Mouse (Mus musculus): Measurements from ENCODE around the gene Wsb1. TPM values are rescaled to one million over a fixed set of nuclear protein-coding genes. Genes with fewer than 3 reads are reported as not detected.
"Not testable (repeated sequence)": the region's sequence is repeated elsewhere in the genome, so short reads cannot be mapped to it uniquely, and the experiment has no call there.

Wsb1 gene
- 145 and 149 TPM in 2 replicates for polyA plus RNA-seq (2015; fragmentation: Nextera tagmentation; extraction: Ambion mirVana)

DNA sequence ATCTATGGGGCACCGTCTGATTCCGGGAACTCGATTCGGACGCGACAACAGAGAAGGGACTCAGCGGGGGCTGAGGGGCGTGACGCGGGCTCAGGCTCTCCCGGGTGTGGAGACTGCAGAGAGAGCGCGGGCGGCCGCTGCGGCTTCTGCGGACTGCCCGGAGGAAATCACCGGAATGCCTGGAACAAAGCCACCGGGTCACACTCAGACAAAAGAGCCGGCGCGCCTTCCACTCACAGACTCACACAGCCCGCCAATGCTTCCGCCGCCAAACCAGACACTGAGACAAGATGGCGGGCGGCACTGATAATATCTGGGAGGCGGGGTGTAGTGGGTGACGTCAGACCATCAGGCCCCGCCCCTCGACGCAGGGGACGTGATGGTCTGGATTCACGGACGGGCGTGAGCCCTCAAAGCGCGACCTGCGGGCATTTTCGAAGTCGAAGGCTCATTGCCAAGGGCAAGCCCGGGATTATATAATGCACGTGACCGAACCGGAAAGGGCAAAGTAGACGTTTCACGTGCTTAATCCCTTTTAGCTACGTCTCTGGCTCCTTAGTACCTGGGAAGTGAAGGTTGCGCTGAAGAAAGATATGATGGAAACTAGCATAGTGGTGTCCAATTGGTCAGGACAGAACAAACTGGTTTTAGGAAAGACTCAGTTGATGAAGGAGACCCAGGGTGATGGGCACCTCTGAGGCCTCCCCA, at the start of gene Wsb1:
Gene Wsb1, minus strand, starts transcription at position 281 of the 708 bp plus-strand sequence.
- peak; percentile 89 for ATAC-seq (ENCODE audit: extremely low read depth, insufficient number of reproducible peaks, low FRiP score, low TSS enrichment)
- Histone ChIP-seq H3K9me3 (no peaks in the 10 kb centered on the region), H3K9ac (peak within 1 kb of the TSS; percentile 97), H3K36me3 (peaks cover 21% of the 10 kb centered on the region), H3K27me3 (replicated peaks) (no peaks in the 10 kb centered on the region), H3K4me3 (peak within 1 kb of the TSS; percentile 89), H3K27ac (replicated peaks) (peak within 1 kb of the TSS; percentile 98), H3K4me1 (peaks cover 38% of the 10 kb centered on the region), H3K4me2 (peak within 1 kb of the TSS; percentile 92)
- WGBS, result 2% methylated on average over 50 of the region's 50 CpGs

DNA sequence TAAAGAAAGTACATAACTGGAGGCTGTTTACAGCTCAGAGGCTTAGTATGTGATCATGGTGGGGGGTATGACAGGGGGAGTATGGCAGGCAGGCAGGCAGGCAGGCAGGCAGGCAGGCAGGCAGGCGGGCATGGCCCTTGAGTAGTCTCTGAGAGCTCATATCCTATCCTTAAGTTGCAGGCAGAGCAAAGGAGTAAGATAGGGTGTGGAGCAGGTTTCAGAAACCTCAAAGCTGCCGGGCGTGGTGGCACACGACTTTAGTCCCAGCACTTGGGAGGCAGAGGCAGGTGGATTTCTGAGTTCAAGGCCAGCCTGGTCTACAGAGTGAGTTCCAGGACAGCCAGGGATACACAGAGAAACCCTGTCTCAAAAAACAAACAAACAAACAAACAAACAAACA, 49.8 kb upstream of the Wsb1 start:
- H3K27me3 ChIP-seq (replicated peaks); H3K9ac ChIP-seq; H3K4me2 ChIP-seq; H3K9me3 ChIP-seq; ATAC-seq (ENCODE audit: extremely low read depth, insufficient number of reproducible peaks, low FRiP score, low TSS enrichment); H3K36me3 ChIP-seq; H3K4me3 ChIP-seq; H3K27ac ChIP-seq (replicated peaks): not testable (repeated sequence)
- peaks cover 32% of the 10 kb centered on the region for H3K4me1 ChIP-seq
- WGBS, result 83% methylated on average over 4 of the region's 4 CpGs

DNA sequence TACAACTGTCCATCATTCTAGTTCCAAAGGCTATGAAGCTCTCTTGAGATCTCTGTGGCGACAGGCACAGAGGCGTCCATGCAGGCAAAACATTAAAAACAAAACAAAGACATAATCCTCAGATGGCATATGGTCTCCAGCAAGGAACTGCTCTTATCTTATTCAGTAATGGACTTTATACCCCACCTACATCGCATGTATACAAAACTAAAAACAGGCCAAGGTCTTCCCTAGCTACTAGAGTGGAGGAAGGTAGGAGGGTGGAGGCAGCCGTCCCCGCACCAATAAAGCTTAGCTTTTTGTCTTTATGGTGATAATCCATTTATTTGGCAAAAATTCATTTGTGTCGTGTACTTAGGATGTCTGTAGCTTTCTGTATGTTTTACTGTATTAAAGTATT, 48.6 kb upstream of the Wsb1 start:
- Histone ChIP-seq H3K4me1 (peaks cover 29% of the 10 kb centered on the region), H3K9me3 (no peaks in the 10 kb centered on the region), H3K4me3 (no peak overlapping the region), H3K9ac (no peak overlapping the region), H3K27ac (replicated peaks) (no peak overlapping the region), H3K36me3 (no peaks in the 10 kb centered on the region), H3K4me2 (no peak overlapping the region), H3K27me3 (replicated peaks) (no peaks in the 10 kb centered on the region)
- no peak for ATAC-seq (ENCODE audit: extremely low read depth, insufficient number of reproducible peaks, low FRiP score, low TSS enrichment)
- 82% methylated on average over 6 of the region's 6 CpGs for WGBS

DNA sequence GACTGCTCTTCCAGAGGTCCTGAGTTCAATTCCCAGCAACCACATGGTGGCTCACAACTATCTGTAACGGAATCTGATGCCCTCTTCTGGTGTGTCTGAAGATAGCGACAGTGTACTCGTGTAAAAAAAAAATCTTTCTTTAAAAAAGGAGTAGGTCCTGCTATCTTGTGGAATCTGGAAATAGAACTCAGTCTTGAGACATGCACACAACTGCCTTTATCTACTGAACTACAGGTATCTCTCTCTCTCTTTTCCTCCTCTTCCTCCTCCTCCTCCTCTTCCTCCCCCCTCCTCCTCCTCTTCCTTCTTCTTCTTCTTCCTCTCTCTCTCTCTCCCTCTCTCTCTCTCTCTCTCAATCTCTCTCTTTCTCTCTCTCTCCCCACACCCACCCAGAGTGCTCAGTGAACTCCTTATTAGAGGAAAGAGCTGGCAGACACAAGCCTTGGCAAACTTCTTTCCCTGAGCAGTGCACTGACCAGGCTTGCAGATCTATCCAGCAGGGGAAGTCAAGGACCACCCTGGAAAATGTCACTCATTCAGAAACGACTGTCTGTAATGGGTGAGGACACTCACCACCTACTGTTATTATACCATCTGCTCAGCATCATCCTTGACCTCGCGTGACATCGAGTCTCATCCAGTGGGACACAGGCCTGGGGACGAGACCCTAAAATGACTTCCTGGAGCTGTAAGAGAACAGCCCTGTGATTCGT, 45.4 kb upstream of the Wsb1 start:
- WGBS, result 64% methylated on average over 9 of the region's 9 CpGs
- no peak overlapping the region for H3K4me3 ChIP-seq
- H3K27ac ChIP-seq (replicated peaks), result no peak overlapping the region
- H3K9me3 ChIP-seq, result no peaks in the 10 kb centered on the region
- no peaks in the 10 kb centered on the region for H3K27me3 ChIP-seq (replicated peaks)
- no peak for ATAC-seq (ENCODE audit: extremely low read depth, insufficient number of reproducible peaks, low FRiP score, low TSS enrichment)
- no peak overlapping the region for H3K4me2 ChIP-seq
- no peaks in the 10 kb centered on the region for H3K36me3 ChIP-seq
- H3K4me1 ChIP-seq, result no peaks in the 10 kb centered on the region
- no peak overlapping the region for H3K9ac ChIP-seq

DNA sequence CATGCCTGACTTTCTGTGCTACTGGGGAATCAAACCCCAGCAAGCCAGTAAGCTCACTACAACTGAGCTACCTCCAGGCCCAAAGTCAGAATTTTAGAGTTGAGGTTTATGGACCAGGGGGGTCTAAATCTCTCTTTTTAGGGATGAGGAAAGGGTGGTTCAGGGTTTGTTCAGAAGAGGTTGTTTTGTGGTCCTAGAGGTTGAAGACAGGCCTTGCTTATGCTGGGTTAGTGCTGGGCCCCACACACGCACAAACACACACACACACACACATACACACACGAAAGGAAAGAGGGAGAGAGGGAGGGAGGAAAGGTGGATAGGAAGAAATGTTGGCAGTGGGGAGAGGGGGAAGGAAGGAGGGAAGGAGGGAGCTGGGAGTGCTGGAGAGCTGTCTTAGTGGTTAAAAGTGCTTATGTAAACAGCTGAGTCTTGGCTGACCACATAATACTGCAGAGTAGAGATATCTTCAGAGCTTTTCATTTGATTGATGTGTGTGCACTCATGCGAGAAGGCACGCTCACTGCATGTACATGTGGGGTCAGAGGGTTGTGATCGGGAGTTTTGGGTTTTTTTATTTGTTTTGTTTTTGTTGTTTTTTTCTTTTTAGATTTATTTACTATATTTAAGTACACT, 42.5 kb upstream of the Wsb1 start, which contains the start of gene Gm9964:
Gene Gm9964, minus strand, starts transcription at position 51 of the 636 bp plus-strand sequence.
- WGBS, result 74% methylated on average over 5 of the region's 5 CpGs
- ATAC-seq (ENCODE audit: extremely low read depth, insufficient number of reproducible peaks, low FRiP score, low TSS enrichment), result no peak
- Histone ChIP-seq H3K27me3 (replicated peaks) (no peaks in the 10 kb centered on the region), H3K36me3 (no peaks in the 10 kb centered on the region), H3K4me3 (no peak within 1 kb of the TSS), H3K4me2 (no peak within 1 kb of the TSS), H3K4me1 (no peaks in the 10 kb centered on the region), H3K9me3 (no peaks in the 10 kb centered on the region), H3K9ac (no peak within 1 kb of the TSS), H3K27ac (replicated peaks) (no peak within 1 kb of the TSS)

DNA sequence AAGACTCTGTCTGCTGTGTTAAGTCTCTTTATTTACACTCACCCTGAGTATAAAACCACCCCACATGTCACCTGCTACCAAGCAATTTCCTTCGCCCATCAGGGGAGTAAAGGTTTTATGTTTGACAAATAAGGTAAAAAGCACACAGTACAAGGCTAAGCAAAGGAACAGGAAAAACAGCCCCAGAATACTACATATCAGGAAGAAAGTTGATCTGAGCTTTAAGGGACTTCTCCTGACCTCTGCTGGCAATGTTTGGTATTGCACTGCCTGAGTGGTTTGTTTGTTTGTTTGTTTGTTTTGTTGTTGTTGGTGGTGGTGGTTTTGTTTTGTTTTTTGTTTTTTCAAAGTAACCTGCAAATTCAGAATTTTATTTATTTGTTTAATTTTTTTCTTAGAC, 41.7 kb upstream of the Wsb1 start:
- no peaks in the 10 kb centered on the region for H3K4me1 ChIP-seq
- H3K9me3 ChIP-seq, result no peaks in the 10 kb centered on the region
- no peaks in the 10 kb centered on the region for H3K36me3 ChIP-seq
- H3K4me2 ChIP-seq, result no peak overlapping the region
- no peak overlapping the region for H3K27ac ChIP-seq (replicated peaks)
- no peak for ATAC-seq (ENCODE audit: extremely low read depth, insufficient number of reproducible peaks, low FRiP score, low TSS enrichment)
- H3K27me3 ChIP-seq (replicated peaks), result no peaks in the 10 kb centered on the region
- 26% methylated on average over 1 of the region's 1 CpGs for WGBS
- H3K4me3 ChIP-seq, result no peak overlapping the region
- H3K9ac ChIP-seq, result no peak overlapping the region

DNA sequence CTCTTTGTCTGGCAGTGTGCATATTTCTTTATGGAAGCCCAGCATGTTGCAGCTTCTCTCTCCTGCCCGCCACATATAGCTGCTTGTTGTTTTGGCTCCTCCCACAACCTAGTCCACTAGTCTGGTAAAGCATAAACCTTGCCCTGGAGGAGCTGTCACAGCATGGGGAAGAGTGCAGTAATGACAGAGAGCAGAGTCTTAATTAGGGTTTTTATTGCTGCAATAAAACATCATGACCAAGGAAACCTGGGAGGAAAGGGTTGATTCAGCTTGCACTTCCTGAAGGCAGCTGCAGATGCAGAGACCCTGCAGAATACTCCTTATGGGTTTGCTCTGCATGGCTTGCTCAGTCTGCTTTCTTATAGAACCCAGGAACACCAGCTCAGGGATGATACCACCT, 39.5 kb upstream of the Wsb1 start:
- no peaks in the 10 kb centered on the region for H3K9me3 ChIP-seq
- H3K4me1 ChIP-seq, result peaks cover 11% of the 10 kb centered on the region
- ATAC-seq (ENCODE audit: extremely low read depth, insufficient number of reproducible peaks, low FRiP score, low TSS enrichment), result no peak
- no peak overlapping the region for H3K4me2 ChIP-seq
- no peaks in the 10 kb centered on the region for H3K27me3 ChIP-seq (replicated peaks)
- H3K36me3 ChIP-seq, result no peaks in the 10 kb centered on the region
- WGBS, result 60% methylated on average over 1 of the region's 1 CpGs
- no peak overlapping the region for H3K4me3 ChIP-seq
- no peak overlapping the region for H3K9ac ChIP-seq
- H3K27ac ChIP-seq (replicated peaks), result no peak overlapping the region

DNA sequence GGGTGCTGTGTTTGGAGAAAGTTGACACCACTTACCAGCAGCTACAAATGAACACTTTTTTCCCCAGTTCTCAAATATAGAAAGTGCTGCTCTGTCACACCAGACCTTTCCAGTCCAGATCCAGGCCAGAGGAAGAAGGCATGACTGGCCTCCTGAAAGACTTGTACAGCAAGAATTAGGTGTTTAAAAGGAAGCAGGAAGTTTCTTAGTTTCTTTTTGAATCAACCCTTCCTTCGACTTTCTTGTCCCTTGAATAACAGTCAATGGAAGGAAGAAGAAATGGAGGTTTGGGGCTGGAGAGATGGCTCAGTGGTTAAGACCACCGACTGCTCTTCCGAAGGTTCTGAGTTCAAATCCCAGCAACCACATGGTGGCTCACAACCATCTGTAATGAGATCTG, 38.6 kb upstream of the Wsb1 start:
- Histone ChIP-seq H3K9ac (no peak overlapping the region), H3K27me3 (replicated peaks) (no peaks in the 10 kb centered on the region), H3K27ac (replicated peaks) (no peak overlapping the region), H3K36me3 (no peaks in the 10 kb centered on the region), H3K4me3 (no peak overlapping the region), H3K4me1 (peaks cover 21% of the 10 kb centered on the region), H3K9me3 (no peaks in the 10 kb centered on the region), H3K4me2 (no peak overlapping the region)
- 72% methylated on average over 3 of the region's 3 CpGs for WGBS
- ATAC-seq (ENCODE audit: extremely low read depth, insufficient number of reproducible peaks, low FRiP score, low TSS enrichment), result no peak

DNA sequence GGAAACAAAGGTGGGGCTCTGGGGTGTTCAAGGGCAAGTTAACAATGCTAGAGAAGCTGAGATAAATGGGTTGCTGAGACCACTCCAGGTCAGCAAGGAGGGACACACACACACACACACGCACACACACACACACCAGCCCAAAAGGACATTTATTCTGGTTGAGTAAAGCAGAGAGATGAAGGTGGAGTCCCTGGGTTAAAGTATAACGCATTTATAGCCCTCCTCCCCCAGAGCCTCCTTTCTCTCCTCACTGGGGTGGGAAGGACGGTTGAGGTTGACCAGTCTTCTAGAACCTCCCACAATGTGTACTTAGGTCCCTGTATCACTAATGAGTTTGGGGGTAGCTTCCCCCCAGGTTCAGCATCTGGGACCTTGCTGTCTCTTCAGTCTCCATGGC, 37.7 kb upstream of the Wsb1 start:
- Histone ChIP-seq H3K9ac (no peak overlapping the region), H3K27me3 (replicated peaks) (no peaks in the 10 kb centered on the region), H3K36me3 (no peaks in the 10 kb centered on the region), H3K4me1 (peaks cover 28% of the 10 kb centered on the region), H3K9me3 (no peaks in the 10 kb centered on the region), H3K27ac (replicated peaks) (no peak overlapping the region), H3K4me3 (no peak overlapping the region), H3K4me2 (no peak overlapping the region)
- no peak for ATAC-seq (ENCODE audit: extremely low read depth, insufficient number of reproducible peaks, low FRiP score, low TSS enrichment)
- 87% methylated on average over 3 of the region's 3 CpGs for WGBS

DNA sequence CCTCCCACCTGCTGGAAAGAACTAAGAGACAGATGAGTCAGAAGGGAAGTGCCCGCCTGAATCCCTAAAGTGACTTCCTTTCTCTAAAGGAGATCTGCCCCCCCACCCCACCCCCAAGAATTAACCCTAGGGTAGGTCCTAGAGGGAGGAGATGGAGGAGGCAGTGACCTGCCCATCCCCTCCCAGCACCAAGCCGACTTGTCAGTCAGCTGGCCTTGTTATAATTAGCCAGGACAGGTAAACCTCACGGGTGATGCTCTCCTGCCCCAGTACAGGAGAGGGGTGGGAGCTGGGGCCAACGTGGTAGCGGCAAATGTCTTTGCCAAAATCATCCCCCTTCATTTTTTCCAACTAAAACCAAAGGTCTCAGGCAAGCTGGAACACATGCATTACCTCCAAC, 37.2 kb upstream of the Wsb1 start:
- no peaks in the 10 kb centered on the region for H3K9me3 ChIP-seq
- H3K27me3 ChIP-seq (replicated peaks), result no peaks in the 10 kb centered on the region
- no peak for ATAC-seq (ENCODE audit: extremely low read depth, insufficient number of reproducible peaks, low FRiP score, low TSS enrichment)
- H3K9ac ChIP-seq, result no peak overlapping the region
- H3K36me3 ChIP-seq, result no peaks in the 10 kb centered on the region
- peaks cover 31% of the 10 kb centered on the region for H3K4me1 ChIP-seq
- no peak overlapping the region for H3K27ac ChIP-seq (replicated peaks)
- no peak overlapping the region for H3K4me2 ChIP-seq
- 59% methylated on average over 5 of the region's 5 CpGs for WGBS
- H3K4me3 ChIP-seq, result no peak overlapping the region

DNA sequence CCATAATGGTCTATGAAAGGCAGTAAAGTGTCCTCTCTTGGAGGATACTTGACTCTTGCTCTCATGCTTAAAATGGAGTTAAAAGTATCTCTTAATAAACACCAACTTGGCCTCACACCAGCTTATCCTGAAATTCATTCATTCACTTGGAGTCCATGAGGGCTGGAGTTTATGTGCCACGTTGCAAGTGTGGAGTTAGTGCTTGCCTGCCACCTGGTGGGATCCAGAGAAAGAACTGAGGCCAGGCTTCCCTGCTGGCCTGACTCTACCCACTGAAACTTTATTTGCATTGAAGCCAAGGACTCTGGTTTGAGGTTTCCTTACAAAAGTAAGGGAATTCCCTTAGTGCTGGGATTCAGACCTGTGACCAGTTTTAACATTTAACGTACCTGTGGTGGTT, 36.0 kb upstream of the Wsb1 start:
- ATAC-seq (ENCODE audit: extremely low read depth, insufficient number of reproducible peaks, low FRiP score, low TSS enrichment), result no peak
- Histone ChIP-seq H3K4me3 (no peak overlapping the region), H3K9ac (no peak overlapping the region), H3K36me3 (no peaks in the 10 kb centered on the region), H3K4me2 (no peak overlapping the region), H3K4me1 (peaks cover 41% of the 10 kb centered on the region), H3K27ac (replicated peaks) (no peak overlapping the region), H3K27me3 (replicated peaks) (no peaks in the 10 kb centered on the region), H3K9me3 (no peaks in the 10 kb centered on the region)
- 45% methylated on average over 2 of the region's 2 CpGs for WGBS

Data from heart, embryonic 13.5 days (tissue).